Mouse (Mus musculus): ENCODE measurements around the gene Frmd4a. TPM values are rescaled to one million over a fixed set of nuclear protein-coding genes. Genes with fewer than 3 reads are reported as not detected.
A peak's percentile ranks its signal among the peaks of the same experiment; 100 is the strongest.

Frmd4a gene
- total and polyA plus RNA-seq, 3 experiments = 32.6 to 55.7 (median 43.6) TPM

DNA sequence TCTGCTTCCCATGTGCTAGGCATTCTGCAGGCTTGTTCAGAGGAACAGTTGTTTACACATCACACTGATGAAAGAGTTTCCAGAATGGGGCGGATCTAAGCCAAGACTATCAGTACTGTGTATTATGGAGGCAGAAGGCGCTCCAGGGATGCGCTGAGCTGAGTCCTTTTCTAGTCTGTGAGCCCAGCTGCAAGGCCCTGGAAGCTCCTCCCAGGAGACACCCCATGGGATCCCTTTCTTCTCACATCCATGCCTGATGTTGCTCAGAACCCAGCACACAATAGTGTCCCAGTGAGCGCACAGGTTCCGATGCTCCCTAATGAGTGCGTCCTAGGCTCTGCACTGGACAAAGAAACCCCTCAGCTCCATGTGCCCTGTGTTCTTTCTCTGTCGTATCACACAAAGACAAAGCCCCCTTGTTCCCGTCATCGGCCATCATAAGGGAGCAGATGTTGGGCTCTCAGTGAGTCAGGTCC is 511.8 kb downstream of the Frmd4a start:
- no peak for DNase-seq (ENCODE audit: low spot score)
- Histone ChIP-seq H3K9me3 (replicated peaks) (0 out of 2 replicates have a peak, but pooled peaks cover 2% of the 10 kb centered on the region), H3K4me1 (ENCODE audit: insufficient read depth, low read depth, low read length) (peaks cover 6% of the 10 kb centered on the region), H3K27me3 (ENCODE audit: insufficient read depth, low read length) (peaks cover 28% of the 10 kb centered on the region), H3K4me3 (ENCODE audit: low read depth, low read length) (no peak overlapping the region), H3K36me3 (replicated peaks) (no peaks in the 10 kb centered on the region)
- TF ChIP-seq TAL1 (conservative IDR thresholded peaks at IDR 0.05; ENCODE audit: low read depth, low read length) (no peak), GATA1 (IDR thresholded peaks at IDR 0.05; ENCODE audit: borderline replicate concordance, low read length) (no peak), GATA2 (IDR thresholded peaks at IDR 0.05; ENCODE audit: borderline replicate concordance, low read depth, low read length) (no peak), CTCF (IDR thresholded peaks at IDR 0.05; ENCODE audit: low read depth, low read length) (no peak), POLR2AphosphoS5 (IDR thresholded peaks at IDR 0.05; ENCODE audit: insufficient replicate concordance, low read depth, low read length) (no peak)
- no peak for ATAC-seq (ENCODE audit: extremely low read depth, insufficient number of reproducible peaks, low FRiP score, poor library complexity, severe bottlenecking)

DNA sequence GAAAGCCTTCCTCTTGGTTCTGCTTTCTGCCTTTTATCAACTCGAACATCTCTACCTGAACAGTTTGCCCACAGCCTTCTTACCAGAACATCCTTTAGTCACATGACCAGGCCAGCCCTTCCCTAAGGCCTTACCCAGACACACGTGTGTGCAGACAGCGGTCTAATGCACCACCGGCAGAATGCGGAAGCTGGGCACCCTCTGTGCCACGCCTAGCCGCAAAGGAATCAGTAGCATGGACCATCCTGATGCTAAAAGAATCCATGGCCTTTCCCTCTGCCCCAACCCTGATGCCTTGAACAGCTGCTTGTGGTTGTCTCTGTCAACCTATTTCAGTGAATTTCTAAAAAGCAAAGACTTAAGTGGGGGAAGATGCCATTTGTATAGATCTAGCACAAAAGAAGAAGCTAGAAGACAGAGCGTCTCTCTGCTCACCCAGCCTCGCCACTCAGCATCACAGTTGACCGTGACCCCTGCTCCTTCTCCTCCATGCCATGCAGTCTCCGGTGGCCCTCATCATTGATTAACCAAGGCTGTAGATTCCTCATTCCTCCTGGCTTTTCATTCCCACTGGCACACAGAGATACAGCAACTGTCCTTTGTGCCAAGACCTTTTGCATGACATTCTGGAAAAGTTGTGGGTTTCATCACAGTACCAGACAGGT is 514.1 kb downstream of the Frmd4a start:
- DNase-seq (ENCODE audit: low spot score) (no peak), ATAC-seq (ENCODE audit: extremely low read depth, insufficient number of reproducible peaks, low FRiP score, poor library complexity, severe bottlenecking) (peak; percentile 28)
- Histone ChIP-seq H3K4me1 (ENCODE audit: insufficient read depth, low read depth, low read length) (peaks cover 9% of the 10 kb centered on the region), H3K36me3 (replicated peaks) (no peaks in the 10 kb centered on the region), H3K27me3 (ENCODE audit: insufficient read depth, low read length) (peaks cover 37% of the 10 kb centered on the region), H3K9me3 (replicated peaks) (no peaks in the 10 kb centered on the region), H3K4me3 (ENCODE audit: low read depth, low read length) (no peak overlapping the region)
- TF ChIP-seq GATA2 (IDR thresholded peaks at IDR 0.05; ENCODE audit: borderline replicate concordance, low read depth, low read length) (no peak), TAL1 (conservative IDR thresholded peaks at IDR 0.05; ENCODE audit: low read depth, low read length) (no peak), GATA1 (IDR thresholded peaks at IDR 0.05; ENCODE audit: borderline replicate concordance, low read length) (no peak), POLR2AphosphoS5 (IDR thresholded peaks at IDR 0.05; ENCODE audit: insufficient replicate concordance, low read depth, low read length) (no peak), CTCF (IDR thresholded peaks at IDR 0.05; ENCODE audit: low read depth, low read length) (no peak)

DNA sequence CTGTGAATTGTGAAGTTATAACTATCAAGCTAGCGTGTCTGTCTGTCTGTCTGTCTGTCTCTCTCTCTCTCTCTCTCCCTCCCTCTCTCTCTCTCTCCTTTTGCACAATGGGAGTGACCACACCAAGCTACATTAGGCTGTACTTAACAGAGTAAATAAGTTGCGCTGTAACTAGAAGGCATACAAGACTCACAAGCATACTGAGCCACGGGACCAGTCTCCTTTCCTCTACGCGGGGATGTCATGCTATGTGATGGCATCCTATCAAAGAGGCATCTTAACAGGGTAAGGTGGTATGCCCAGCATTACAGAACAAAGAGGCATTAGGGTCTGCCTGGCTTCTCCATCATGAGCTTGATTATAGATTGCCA is 514.7 kb downstream of the Frmd4a start:
- no peaks in the 10 kb centered on the region for H3K9me3 ChIP-seq (replicated peaks)
- ATAC-seq (ENCODE audit: extremely low read depth, insufficient number of reproducible peaks, low FRiP score, poor library complexity, severe bottlenecking) = no peak
- peaks cover 9% of the 10 kb centered on the region for H3K4me1 ChIP-seq (ENCODE audit: insufficient read depth, low read depth, low read length)
- H3K27me3 ChIP-seq (ENCODE audit: insufficient read depth, low read length) = peaks cover 42% of the 10 kb centered on the region
- H3K4me3 ChIP-seq (ENCODE audit: low read depth, low read length) = no peak overlapping the region
- no peak for DNase-seq (ENCODE audit: low spot score)
- TF ChIP-seq GATA2 (IDR thresholded peaks at IDR 0.05; ENCODE audit: borderline replicate concordance, low read depth, low read length) = no peak
- no peak for TF ChIP-seq POLR2AphosphoS5 (IDR thresholded peaks at IDR 0.05; ENCODE audit: insufficient replicate concordance, low read depth, low read length)
- TF ChIP-seq TAL1 (conservative IDR thresholded peaks at IDR 0.05; ENCODE audit: low read depth, low read length) = no peak
- TF ChIP-seq GATA1 (IDR thresholded peaks at IDR 0.05; ENCODE audit: borderline replicate concordance, low read length) = no peak
- TF ChIP-seq CTCF (IDR thresholded peaks at IDR 0.05; ENCODE audit: low read depth, low read length) = no peak
- H3K36me3 ChIP-seq (replicated peaks) = no peaks in the 10 kb centered on the region

DNA sequence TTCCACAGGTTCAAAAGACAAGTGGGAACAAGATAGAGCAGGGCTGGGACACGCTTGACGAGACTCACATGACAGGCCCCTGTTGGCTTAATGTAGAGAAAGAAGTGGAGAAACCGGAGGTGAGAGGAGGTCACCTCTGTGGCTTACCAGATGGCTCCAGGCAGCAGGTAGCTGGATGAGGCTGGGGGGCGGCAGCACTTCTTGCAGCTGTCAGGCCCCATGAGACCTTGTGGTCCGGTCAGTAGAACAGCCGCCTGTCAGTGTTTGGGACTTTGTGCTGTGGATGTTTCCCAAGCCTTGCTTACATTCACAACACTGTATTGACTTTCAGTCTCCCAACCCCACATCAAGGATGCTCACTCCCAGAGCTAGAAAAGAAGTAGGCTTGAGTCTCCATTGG is 515.4 kb downstream of the Frmd4a start:
- no peak overlapping the region for H3K4me3 ChIP-seq (ENCODE audit: low read depth, low read length)
- TF ChIP-seq CTCF (IDR thresholded peaks at IDR 0.05; ENCODE audit: low read depth, low read length) = no peak
- no peak for TF ChIP-seq GATA1 (IDR thresholded peaks at IDR 0.05; ENCODE audit: borderline replicate concordance, low read length)
- TF ChIP-seq POLR2AphosphoS5 (IDR thresholded peaks at IDR 0.05; ENCODE audit: insufficient replicate concordance, low read depth, low read length) = no peak
- H3K27me3 ChIP-seq (ENCODE audit: insufficient read depth, low read length) = peaks cover 44% of the 10 kb centered on the region
- no peaks in the 10 kb centered on the region for H3K9me3 ChIP-seq (replicated peaks)
- no peak for ATAC-seq (ENCODE audit: extremely low read depth, insufficient number of reproducible peaks, low FRiP score, poor library complexity, severe bottlenecking)
- no peak for DNase-seq (ENCODE audit: low spot score)
- H3K4me1 ChIP-seq (ENCODE audit: insufficient read depth, low read depth, low read length) = peaks cover 9% of the 10 kb centered on the region
- H3K36me3 ChIP-seq (replicated peaks) = no peaks in the 10 kb centered on the region

DNA sequence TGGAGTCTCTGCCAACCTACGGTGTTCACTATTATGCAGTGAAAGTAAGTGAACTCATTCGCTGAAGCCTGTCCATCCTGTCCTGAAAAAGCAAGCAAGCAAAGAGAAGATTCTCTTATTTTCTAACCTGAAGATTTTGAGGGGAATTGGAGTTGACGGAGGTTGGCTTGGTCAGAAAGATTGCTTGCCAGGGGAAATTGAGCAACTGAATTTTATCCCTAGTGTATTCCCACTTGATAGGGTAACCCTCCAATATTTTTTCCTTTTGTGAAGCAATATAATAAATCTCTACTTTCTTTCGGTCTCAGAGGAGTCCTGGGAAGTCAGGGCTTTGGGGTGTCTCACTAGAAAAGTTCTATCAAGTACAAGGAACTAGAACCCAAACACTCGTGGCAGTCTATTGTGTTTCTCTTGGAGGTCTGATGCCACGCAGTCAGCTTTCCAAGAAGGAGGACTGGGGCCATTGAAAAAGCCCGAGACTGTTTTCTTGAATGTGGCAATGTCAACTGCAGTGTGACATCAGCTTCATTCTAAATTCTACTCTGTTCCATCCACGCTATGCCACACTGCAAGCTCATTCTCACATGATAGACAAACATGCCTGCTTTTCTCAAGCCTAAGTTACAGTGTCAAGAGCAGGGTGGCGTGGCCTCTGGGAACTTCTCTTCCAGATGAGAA is 517.8 kb downstream of the Frmd4a start:
- H3K4me1 ChIP-seq (ENCODE audit: insufficient read depth, low read depth, low read length) = peaks cover 15% of the 10 kb centered on the region
- H3K36me3 ChIP-seq (replicated peaks) = no peaks in the 10 kb centered on the region
- no peaks in the 10 kb centered on the region for H3K9me3 ChIP-seq (replicated peaks)
- H3K27me3 ChIP-seq (ENCODE audit: insufficient read depth, low read length) = peaks cover 44% of the 10 kb centered on the region
- ATAC-seq (ENCODE audit: extremely low read depth, insufficient number of reproducible peaks, low FRiP score, poor library complexity, severe bottlenecking) (no peak), DNase-seq (ENCODE audit: low spot score) (no peak)
- no peak overlapping the region for H3K4me3 ChIP-seq (ENCODE audit: low read depth, low read length)
- TF ChIP-seq TAL1 (conservative IDR thresholded peaks at IDR 0.05; ENCODE audit: low read depth, low read length) (no peak), CTCF (IDR thresholded peaks at IDR 0.05; ENCODE audit: low read depth, low read length) (no peak), GATA2 (IDR thresholded peaks at IDR 0.05; ENCODE audit: borderline replicate concordance, low read depth, low read length) (no peak), POLR2AphosphoS5 (IDR thresholded peaks at IDR 0.05; ENCODE audit: insufficient replicate concordance, low read depth, low read length) (no peak), GATA1 (IDR thresholded peaks at IDR 0.05; ENCODE audit: borderline replicate concordance, low read length) (no peak)

DNA sequence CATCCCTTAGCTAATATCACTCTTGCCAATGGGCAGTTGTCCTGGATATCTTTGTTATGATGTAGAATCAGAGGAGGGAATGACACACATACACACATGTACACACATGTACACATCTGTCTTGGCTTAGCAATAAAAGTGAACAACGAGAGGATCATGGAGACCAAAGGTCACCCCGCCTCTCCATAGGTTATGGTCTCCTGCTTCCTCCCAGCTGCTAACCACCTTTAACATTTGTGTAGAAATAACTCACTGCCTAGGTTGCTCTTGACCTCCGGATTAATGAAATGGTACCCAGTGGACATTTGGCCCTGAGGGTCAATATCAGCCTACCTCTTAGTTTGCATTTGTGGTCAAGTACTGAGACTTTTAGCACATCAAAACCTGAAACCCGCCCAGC is 523.8 kb downstream of the Frmd4a start:
- Histone ChIP-seq H3K9me3 (replicated peaks) (no peaks in the 10 kb centered on the region), H3K36me3 (replicated peaks) (no peaks in the 10 kb centered on the region), H3K4me1 (ENCODE audit: insufficient read depth, low read depth, low read length) (peaks cover 8% of the 10 kb centered on the region), H3K4me3 (ENCODE audit: low read depth, low read length) (no peak overlapping the region), H3K27me3 (ENCODE audit: insufficient read depth, low read length) (peaks cover 67% of the 10 kb centered on the region)
- no peak for DNase-seq (ENCODE audit: low spot score)
- TF ChIP-seq TAL1 (conservative IDR thresholded peaks at IDR 0.05; ENCODE audit: low read depth, low read length) = no peak
- no peak for TF ChIP-seq GATA2 (IDR thresholded peaks at IDR 0.05; ENCODE audit: borderline replicate concordance, low read depth, low read length)
- no peak for TF ChIP-seq GATA1 (IDR thresholded peaks at IDR 0.05; ENCODE audit: borderline replicate concordance, low read length)
- TF ChIP-seq CTCF (IDR thresholded peaks at IDR 0.05; ENCODE audit: low read depth, low read length) = no peak
- no peak for ATAC-seq (ENCODE audit: extremely low read depth, insufficient number of reproducible peaks, low FRiP score, poor library complexity, severe bottlenecking)

All from G1E (cell line).